Mouse (Mus musculus) heart, embryonic 10.5 days (tissue): Measurements from ENCODE around the gene Grb7. TPM values are rescaled to one million over a fixed set of nuclear protein-coding genes. Genes with fewer than 3 reads are reported as not detected.

ENCODE experiments used
- DNase-seq: peaks from one replicate; pipeline ENCODE4 v3.0.0-alpha.2; 2017; ENCODE audit warnings: low spot score
- H3K27ac ChIP-seq: fragments of 300-500 bp; sonication (generic); 2 replicates; pipeline ENCODE4 v1.5.1; 2016; ENCODE audit warnings: mild to moderate bottlenecking
- H3K27me3 ChIP-seq: fragments of 300-500 bp; sonication (generic); 2 replicates; pipeline ENCODE4 v1.6.1; 2016; ENCODE audit warnings: mild to moderate bottlenecking; ENCODE audit not compliant: poor library complexity, insufficient read depth, severe bottlenecking
- H3K36me3 ChIP-seq: fragments of 300-500 bp; sonication (generic); 2 replicates; pipeline ENCODE4 v1.6.1; 2016; ENCODE audit warnings: mild to moderate bottlenecking, moderate library complexity
- H3K4me1 ChIP-seq: fragments of 300-500 bp; sonication (generic); 2 replicates; pipeline ENCODE4 v1.6.1; 2016; ENCODE audit warnings: mild to moderate bottlenecking
- H3K4me3 ChIP-seq: fragments of 300-500 bp; sonication (generic); 2 replicates; pipeline ENCODE4 v1.5.1; 2016; ENCODE audit warnings: mild to moderate bottlenecking, moderate library complexity
- H3K9me3 ChIP-seq: fragments of 300-500 bp; sonication (generic); 2 replicates; pipeline ENCODE4 v1.6.1; 2016; ENCODE audit warnings: mild to moderate bottlenecking, moderate library complexity
- WGBS: fragments of 180-500 bp; shearing (Covaris S2); methylation state at CpG from one replicate; pipeline ENCODE4 v1.1.7; 2016; 5-methylcytosine and 5-hydroxymethylcytosine counted together
- polyA plus RNA-seq: library from polyadenylated mRNA; unstranded; fragments of >200 nt; fragmentation: Nextera tagmentation; extraction: Ambion mirVana; gene quantifications from 2 replicates; pipeline ENCODE4 v1.2.1, GENCODE M21; 2016

Grb7 gene
- polyA plus RNA-seq, 1 experiment from 2014 or later = 15.3 TPM

- DNase-seq = no peak
- Histone ChIP-seq H3K36me3 (no peaks in the 10 kb centered on the region), H3K9me3 (no peaks in the 10 kb centered on the region), H3K27me3 (peaks cover 7% of the 10 kb centered on the region; the same call in 1 of the 2 replicates), H3K4me1 (peaks cover 11% of the 10 kb centered on the region), H3K4me3 (no peak overlapping the region), H3K27ac (no peak overlapping the region)
- 68% methylated on average over 13 of the region's 13 CpGs for WGBS
These were observed 33.1 kb downstream of the Grb7 start for GRCm38 (mm10) chr11:98479026-98479939.

- 81% methylated on average over 12 of the region's 12 CpGs for WGBS
- Histone ChIP-seq H3K27ac (no peak overlapping the region), H3K4me3 (no peak overlapping the region), H3K36me3 (no peaks in the 10 kb centered on the region), H3K4me1 (peaks cover 11% of the 10 kb centered on the region), H3K27me3 (peaks cover 7% of the 10 kb centered on the region; the same call in 1 of the 2 replicates), H3K9me3 (no peaks in the 10 kb centered on the region)
- DNase-seq = no peak
These were observed 33.8 kb downstream of the Grb7 start for GRCm38 (mm10) chr11:98479940-98480497.

DNA sequence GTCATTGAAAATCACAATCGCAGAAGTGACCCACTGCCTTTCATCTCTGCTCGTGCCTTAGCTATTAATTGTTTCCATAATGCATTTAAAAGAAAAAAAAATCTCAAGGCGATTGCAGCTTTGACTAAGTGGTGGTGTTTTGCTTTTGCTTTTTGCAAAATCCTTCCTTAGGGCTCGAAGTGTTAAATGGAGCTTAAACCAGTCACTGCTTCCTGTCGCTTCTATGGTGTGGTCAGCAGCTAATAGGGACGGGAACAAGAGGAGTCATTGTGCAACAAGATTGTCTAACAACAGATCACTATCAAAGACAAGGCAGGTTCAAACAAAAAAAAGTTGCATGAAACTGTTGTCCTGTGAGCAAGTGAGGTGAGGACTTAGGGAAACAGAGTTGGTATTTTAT is 35.0 kb downstream of the Grb7 start:
- peaks cover 7% of the 10 kb centered on the region; the same call in 1 of the 2 replicates for H3K27me3 ChIP-seq
- H3K27ac ChIP-seq = no peak overlapping the region
- no peaks in the 10 kb centered on the region for H3K9me3 ChIP-seq
- peaks cover 11% of the 10 kb centered on the region for H3K4me1 ChIP-seq
- no peak overlapping the region for H3K4me3 ChIP-seq
- no peaks in the 10 kb centered on the region for H3K36me3 ChIP-seq
- DNase-seq = no peak
- 65% methylated on average over 6 of the region's 6 CpGs for WGBS

DNA sequence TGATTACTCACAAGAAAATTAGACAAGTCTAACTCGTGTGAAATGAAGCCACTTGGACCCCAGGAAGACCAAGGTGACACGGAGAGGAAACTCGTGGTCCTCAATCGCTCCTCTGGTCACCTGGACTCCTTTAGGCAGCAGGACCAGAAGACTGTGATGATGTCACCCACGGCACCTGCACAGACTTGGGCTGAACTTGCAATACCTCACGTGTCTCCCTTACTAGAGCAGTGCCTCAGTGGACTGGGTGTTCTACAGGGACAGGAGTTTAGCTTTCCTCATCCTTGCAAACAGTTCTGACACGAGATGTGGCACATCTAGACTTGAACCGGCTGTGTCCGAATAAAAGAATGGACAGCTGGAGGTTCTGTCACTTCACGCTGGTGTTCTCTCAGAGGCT is 35.9 kb downstream of the Grb7 start:
- peaks cover 7% of the 10 kb centered on the region for H3K4me1 ChIP-seq
- no peaks in the 10 kb centered on the region for H3K9me3 ChIP-seq
- DNase-seq = no peak
- no peak overlapping the region for H3K27ac ChIP-seq
- 78% methylated on average over 10 of the region's 10 CpGs for WGBS
- peaks cover 7% of the 10 kb centered on the region; the same call in 1 of the 2 replicates for H3K27me3 ChIP-seq
- H3K36me3 ChIP-seq = no peaks in the 10 kb centered on the region
- H3K4me3 ChIP-seq = no peak overlapping the region

GRCm38 (mm10) chr11:98485749-98486148 is 39.6 kb downstream of the Grb7 start:
- WGBS = 84% methylated on average over 2 of the region's 2 CpGs
- no peaks in the 10 kb centered on the region for H3K36me3 ChIP-seq
- no peak for DNase-seq
- H3K4me1 ChIP-seq = peaks cover 2% of the 10 kb centered on the region; the same call in 1 of the 2 replicates
- H3K9me3 ChIP-seq = no peaks in the 10 kb centered on the region
- no peak overlapping the region for H3K4me3 ChIP-seq
- H3K27me3 ChIP-seq = peaks cover 7% of the 10 kb centered on the region; the same call in 1 of the 2 replicates
- H3K27ac ChIP-seq = no peak overlapping the region

DNA sequence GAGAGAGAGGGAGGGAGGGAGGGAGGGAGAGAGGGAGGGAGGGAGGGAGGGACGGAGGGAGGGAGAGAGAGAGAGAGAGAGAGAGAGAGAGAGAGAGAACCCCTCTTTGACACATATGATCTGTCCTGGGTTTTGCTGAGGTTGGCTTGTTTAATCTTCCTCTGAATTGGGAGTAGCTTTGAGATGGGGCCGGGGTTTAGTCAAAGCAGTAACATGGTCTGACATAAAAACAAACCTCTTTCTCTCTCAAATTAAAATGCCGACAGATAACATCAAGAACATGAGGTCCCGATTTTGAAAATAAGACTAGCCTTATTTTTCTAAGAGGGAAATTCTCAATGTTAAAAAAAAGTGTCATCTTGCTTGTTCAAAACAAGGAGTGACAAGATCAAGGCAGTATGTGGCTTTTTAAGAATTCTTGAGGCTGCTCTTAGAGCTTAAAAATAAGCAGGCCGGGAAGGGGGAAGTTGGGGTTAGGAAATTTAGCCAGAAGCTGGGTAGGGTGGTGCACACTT is 41.4 kb downstream of the Grb7 start:
- 70% methylated on average over 5 of the region's 5 CpGs for WGBS
- no peak for DNase-seq

GRCm38 (mm10) chr11:98488540-98489234 is 42.5 kb downstream of the Grb7 start:
- WGBS = 74% methylated on average over 20 of the region's 20 CpGs
- no peak overlapping the region for H3K4me3 ChIP-seq
- no peaks in the 10 kb centered on the region for H3K36me3 ChIP-seq
- no peak for DNase-seq
- no peaks in the 10 kb centered on the region for H3K9me3 ChIP-seq
- H3K27me3 ChIP-seq = 0 out of 2 replicates have a peak, but pooled peaks cover under 1% of the 10 kb centered on the region
- H3K4me1 ChIP-seq = peaks cover 7% of the 10 kb centered on the region; the same call in 1 of the 2 replicates
- no peak overlapping the region for H3K27ac ChIP-seq

More for the DNA sequence above, 41.4 kb downstream of the Grb7 start:
- H3K9me3 ChIP-seq = no peaks in the 10 kb centered on the region
- H3K4me1 ChIP-seq = peaks cover 5% of the 10 kb centered on the region; the same call in 1 of the 2 replicates
- H3K27ac ChIP-seq = no peak overlapping the region
- H3K36me3 ChIP-seq = no peaks in the 10 kb centered on the region
- no peak overlapping the region for H3K4me3 ChIP-seq
- H3K27me3 ChIP-seq = peaks cover under 1% of the 10 kb centered on the region; the same call in 1 of the 2 replicates

GRCm38 (mm10) chr11:98491571-98491970 is 45.4 kb downstream of the Grb7 start:
- Histone ChIP-seq H3K4me1 (peaks cover 7% of the 10 kb centered on the region; the same call in 1 of the 2 replicates), H3K27me3 (peaks cover 14% of the 10 kb centered on the region; the same call in 1 of the 2 replicates), H3K36me3 (no peaks in the 10 kb centered on the region), H3K27ac (no peak overlapping the region), H3K4me3 (no peak overlapping the region), H3K9me3 (no peaks in the 10 kb centered on the region)
- no peak for DNase-seq
- WGBS = 60% methylated on average over 7 of the region's 7 CpGs

DNA sequence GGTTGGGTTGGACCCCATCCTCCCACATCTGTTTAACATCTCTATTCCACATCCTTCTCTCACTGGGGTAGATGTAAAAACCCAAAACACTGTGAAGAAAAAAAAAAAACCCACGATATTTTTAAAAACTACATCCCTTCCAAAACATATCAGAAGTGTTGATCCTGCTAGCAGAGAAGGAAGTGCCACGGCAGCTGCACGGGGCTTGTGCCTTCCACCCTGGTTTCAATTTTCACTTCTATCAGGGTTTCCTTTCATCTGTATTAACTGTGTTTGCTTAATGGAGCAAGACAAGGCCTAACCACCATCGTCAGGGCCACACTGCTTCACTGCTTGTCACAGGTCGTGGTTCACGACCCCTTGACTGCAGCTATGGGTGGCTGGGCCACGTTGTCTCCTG is 46.8 kb downstream of the Grb7 start:
- Histone ChIP-seq H3K27me3 (peaks cover 14% of the 10 kb centered on the region; the same call in 1 of the 2 replicates), H3K4me3 (no peak overlapping the region), H3K36me3 (no peaks in the 10 kb centered on the region), H3K4me1 (peaks cover 14% of the 10 kb centered on the region; the same call in 1 of the 2 replicates), H3K9me3 (no peaks in the 10 kb centered on the region), H3K27ac (no peak overlapping the region)
- WGBS = 29% methylated on average over 7 of the region's 7 CpGs
- DNase-seq = no peak

- Histone ChIP-seq H3K27ac (no peak overlapping the region), H3K27me3 (peaks cover 14% of the 10 kb centered on the region; the same call in 1 of the 2 replicates), H3K4me3 (no peak overlapping the region), H3K36me3 (no peaks in the 10 kb centered on the region), H3K4me1 (peaks cover 14% of the 10 kb centered on the region; the same call in 1 of the 2 replicates), H3K9me3 (no peaks in the 10 kb centered on the region)
- 54% methylated on average over 9 of the region's 9 CpGs for WGBS
- DNase-seq = no peak
These were observed 47.2 kb downstream of the Grb7 start for GRCm38 (mm10) chr11:98493394-98493793.

- Histone ChIP-seq H3K27ac (no peak overlapping the region), H3K27me3 (peaks cover 14% of the 10 kb centered on the region; the same call in 1 of the 2 replicates), H3K9me3 (no peaks in the 10 kb centered on the region), H3K36me3 (no peaks in the 10 kb centered on the region), H3K4me3 (no peak overlapping the region), H3K4me1 (peaks cover 14% of the 10 kb centered on the region; the same call in 1 of the 2 replicates)
- 85% methylated on average over 5 of the region's 5 CpGs for whole genome bisulfite sequencing
- no peak for DNase-seq
These were observed 49.1 kb downstream of the Grb7 start for GRCm38 (mm10) chr11:98495176-98495719.
